Mouse (Mus musculus) spleen, embryonic (tissue): ENCODE data around the gene Ralgps2.

Experiments used
- CTCF ChIA-PET: fragments of 350-600 bp; sonication (Branson Sonifier 250); formaldehyde crosslinking; loops from one replicate; lab custom pipeline; 2022; lab: Charles Lee

Ralgps2 gene

GRCm38 (mm10) chr1:156909866-156910265 is 29.6 kb downstream of the Ralgps2 start:
- CTCF ChIA-PET = no interaction called here

GRCm38 (mm10) chr1:156909265-156909664 is 30.2 kb downstream of the Ralgps2 start:
- CTCF ChIA-PET = interaction anchor here (0.7 kb wide), 1 partner anchor 154 kb away, joined by 3 read pairs; no protein-coding TSS in a partner anchor

DNA sequence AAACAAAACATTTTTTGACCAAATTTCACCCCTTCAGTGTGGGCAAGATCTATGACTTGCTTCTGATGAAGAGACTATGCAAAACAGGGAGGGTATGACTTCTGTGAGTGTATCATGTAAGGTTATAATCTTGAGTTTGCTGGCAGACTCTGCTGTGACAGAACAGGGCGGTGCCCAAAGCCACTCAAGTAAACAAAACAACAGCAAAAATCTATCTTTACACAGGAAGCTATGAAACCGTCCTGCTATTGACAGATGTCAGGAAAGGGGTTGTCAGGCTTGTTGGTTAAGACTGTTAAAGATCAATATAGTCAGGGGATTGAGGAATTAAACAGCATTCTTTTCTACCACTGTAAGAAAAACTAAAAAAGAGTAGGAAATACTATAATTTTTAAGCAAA is 33.8 kb downstream of the Ralgps2 start:
- CTCF ChIA-PET = no interaction called here

- CTCF ChIA-PET = interaction anchor here (0.7 kb wide), 2 partner anchors 48 to 160 kb away, joined by 3 to 5 read pairs; no protein-coding TSS in a partner anchor
Observed at GRCm38 (mm10) chr1:156903899-156904298, 35.5 kb downstream of the Ralgps2 start.

DNA sequence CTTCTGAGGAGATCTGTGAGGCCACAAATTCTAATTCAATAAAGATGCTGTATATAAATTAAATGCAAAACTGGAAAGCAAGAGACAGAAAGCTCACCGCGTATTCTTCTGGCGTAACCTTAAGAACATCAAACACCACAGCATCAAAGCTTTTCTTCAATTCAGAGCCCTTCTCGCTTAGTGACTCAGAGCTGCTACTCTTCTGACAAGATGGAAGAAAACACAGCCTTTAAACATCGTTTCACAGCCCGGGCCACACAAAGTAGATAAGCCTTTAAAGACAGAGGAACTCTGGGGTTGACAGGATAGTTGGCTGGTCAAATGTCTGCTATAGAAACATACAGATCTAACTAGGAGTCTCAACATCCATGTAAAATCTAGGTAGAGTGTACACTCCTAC is 37.7 kb downstream of the Ralgps2 start:
- CTCF ChIA-PET = interaction anchor here (0.7 kb wide), 2 partner anchors 16 to 181 kb away, joined by 3 to 4 read pairs; no protein-coding TSS in a partner anchor

- CTCF ChIA-PET = no interaction called here
Observed at GRCm38 (mm10) chr1:156891561-156891960, 47.9 kb downstream of the Ralgps2 start.

DNA sequence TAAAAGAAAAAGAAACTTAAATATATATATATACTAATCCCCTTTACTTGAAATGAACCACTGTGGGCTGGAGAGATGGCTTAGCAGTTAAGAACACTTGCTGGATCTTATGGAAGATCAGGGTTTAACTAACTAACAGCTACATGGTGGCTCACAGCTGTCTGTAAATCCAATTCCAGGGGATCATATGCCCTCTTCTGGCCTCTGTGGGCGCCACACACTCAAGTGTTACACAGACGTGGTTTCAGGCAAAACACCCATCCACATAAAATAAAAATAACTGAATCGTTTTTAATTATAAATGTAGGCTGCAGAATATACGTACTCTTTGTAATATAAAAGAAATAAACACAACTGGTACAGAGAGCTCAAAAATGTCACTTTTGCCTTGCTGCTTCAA is 50.6 kb downstream of the Ralgps2 start:
- CTCF ChIA-PET = no interaction called here

GRCm38 (mm10) chr1:156885879-156886278 is 53.5 kb downstream of the Ralgps2 start:
- CTCF ChIA-PET = no interaction called here

- CTCF ChIA-PET = no interaction called here
Observed at GRCm38 (mm10) chr1:156884782-156885181, 54.6 kb downstream of the Ralgps2 start.

- CTCF ChIA-PET = no interaction called here
Observed at GRCm38 (mm10) chr1:156870616-156871015, 68.8 kb downstream of the Ralgps2 start.

GRCm38 (mm10) chr1:156870028-156870427 is 69.4 kb downstream of the Ralgps2 start:
- CTCF ChIA-PET = no interaction called here

- CTCF ChIA-PET = no interaction called here
Observed at GRCm38 (mm10) chr1:156864240-156864639, 75.2 kb downstream of the Ralgps2 start.

GRCm38 (mm10) chr1:156863726-156864125 is 75.7 kb downstream of the Ralgps2 start:
- CTCF ChIA-PET = no interaction called here

- CTCF ChIA-PET = no interaction called here
Observed at GRCm38 (mm10) chr1:156861475-156862043, 77.9 kb downstream of the Ralgps2 start.

- CTCF ChIA-PET = interaction anchor here (1.5 kb wide), 1 partner anchor 217 kb away, joined by 4 read pairs; no protein-coding TSS in a partner anchor
Observed at GRCm38 (mm10) chr1:156860266-156860665, 79.2 kb downstream of the Ralgps2 start.

DNA sequence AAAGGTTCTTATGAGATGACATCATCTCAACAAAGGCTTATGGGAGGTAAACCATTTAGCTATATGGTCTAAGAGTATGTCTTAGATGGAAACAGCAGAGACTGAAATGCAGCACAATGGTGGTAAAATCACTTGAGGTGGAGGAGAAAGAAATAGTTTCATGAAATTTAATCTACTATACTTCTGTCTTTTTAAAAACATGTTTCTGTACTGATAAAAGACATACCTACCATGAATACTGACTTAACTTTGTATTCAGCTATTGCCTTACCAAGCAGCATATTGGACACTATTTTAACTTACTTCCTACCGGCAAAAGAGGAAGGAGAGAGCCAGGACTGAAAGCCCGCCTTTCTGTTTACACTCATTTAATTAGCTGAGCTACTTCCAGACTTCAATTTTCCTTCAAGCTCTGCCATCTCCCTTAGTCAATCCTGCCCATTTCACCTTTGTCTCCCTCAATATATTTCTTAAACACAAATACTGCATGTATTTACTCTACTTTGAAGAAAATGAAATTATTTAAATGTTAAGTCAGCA is 79.6 kb downstream of the Ralgps2 start:
- CTCF ChIA-PET = interaction anchor here (0.6 to 1.5 kb wide), 2 partner anchors 204 to 217 kb away, joined by 4 to 5 read pairs; no protein-coding TSS in a partner anchor

DNA sequence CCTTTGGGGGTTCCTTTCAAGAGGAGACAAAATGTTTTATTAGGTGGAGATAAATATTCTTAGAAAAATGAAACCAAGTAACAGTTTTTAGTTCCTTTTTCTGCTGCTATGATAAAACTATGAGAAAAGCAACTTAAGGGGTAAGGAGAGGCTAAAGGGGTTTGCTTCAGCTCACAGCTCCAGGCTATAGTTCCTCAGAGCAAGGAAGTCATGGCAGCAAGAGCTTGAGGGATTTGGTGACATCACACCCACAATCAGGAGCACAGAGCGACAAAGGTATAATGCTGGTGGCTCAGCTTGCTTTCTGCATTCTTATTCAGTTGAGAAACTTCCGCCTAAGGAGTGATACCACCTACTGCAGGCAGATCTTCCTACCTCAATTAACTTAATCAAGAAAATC is 80.3 kb downstream of the Ralgps2 start:
- CTCF ChIA-PET = interaction anchor here (0.6 to 1.5 kb wide), 2 partner anchors 204 to 218 kb away, joined by 4 to 5 read pairs; no protein-coding TSS in a partner anchor

- CTCF ChIA-PET = interaction anchor here (0.6 kb wide), 1 partner anchor 20 kb away, joined by 3 read pairs; no protein-coding TSS in a partner anchor
Observed at GRCm38 (mm10) chr1:156856666-156857065, 82.8 kb downstream of the Ralgps2 start.

- CTCF ChIA-PET = no interaction called here
Observed at GRCm38 (mm10) chr1:156854558-156854957, 84.9 kb downstream of the Ralgps2 start.

GRCm38 (mm10) chr1:156852872-156853271 is 86.6 kb downstream of the Ralgps2 start:
- CTCF ChIA-PET = interaction anchor here (0.6 kb wide), 1 partner anchor 17 kb away, joined by 3 read pairs; no protein-coding TSS in a partner anchor

- CTCF ChIA-PET = interaction anchor here (0.6 kb wide), 1 partner anchor 17 kb away, joined by 3 read pairs; no protein-coding TSS in a partner anchor
Observed at GRCm38 (mm10) chr1:156852409-156852808, 87.0 kb downstream of the Ralgps2 start.

- CTCF ChIA-PET = no interaction called here
Observed at GRCm38 (mm10) chr1:156847098-156847497, 92.3 kb downstream of the Ralgps2 start.
